Mouse (Mus musculus): ENCODE data around the gene Gpd1.

Gpd1 gene

DNA sequence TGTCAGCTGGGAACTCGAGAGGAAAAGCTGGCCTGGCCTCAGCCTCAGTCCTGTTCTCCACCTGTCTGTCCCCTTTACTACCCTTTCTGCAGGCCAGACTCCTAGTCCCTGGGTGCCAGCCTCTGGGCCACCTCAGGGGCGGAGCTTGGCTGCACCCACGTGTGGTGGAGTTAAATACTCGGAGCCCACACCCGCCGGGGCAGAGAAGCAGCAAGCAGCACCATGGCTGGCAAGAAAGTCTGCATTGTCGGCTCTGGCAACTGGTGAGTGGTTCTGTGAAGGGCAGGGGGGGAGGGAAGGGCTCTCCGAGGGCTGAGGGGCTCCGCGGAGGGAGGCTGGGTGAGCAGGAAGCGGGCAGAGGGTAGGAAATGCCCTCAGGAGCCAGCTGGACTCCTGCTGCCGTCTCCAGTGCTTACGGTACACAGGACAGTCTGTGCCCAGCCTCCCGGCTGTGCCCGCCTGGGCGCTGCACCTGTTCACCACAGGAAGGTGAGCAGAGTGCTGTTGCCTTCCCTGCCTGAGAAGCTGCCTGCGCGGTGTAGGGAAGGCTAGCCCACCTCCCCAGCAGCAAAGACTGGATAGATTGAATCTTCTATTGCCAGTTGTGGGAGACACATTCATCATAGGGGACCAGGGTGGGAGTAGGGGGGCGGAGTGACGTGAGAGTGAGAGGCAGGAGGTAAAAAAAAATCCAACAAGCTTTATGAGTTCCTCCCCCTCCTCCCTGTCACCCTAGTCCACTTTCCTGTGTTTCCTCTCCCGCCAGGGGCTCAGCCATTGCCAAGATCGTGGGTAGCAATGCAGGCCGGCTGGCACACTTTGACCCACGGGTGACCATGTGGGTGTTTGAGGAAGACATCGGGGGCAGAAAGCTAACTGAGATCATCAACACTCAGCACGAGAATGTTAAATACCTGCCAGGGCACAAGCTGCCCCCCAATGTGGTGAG, at the start of gene Gpd1:
Gpd1 (plus strand) TSS at position 130 of the 949 bp plus-strand sequence.
- peak in 1 of 2 experiments; percentile 66 for DNase-seq (ENCODE audit: low spot score in 2 of 2)

DNA sequence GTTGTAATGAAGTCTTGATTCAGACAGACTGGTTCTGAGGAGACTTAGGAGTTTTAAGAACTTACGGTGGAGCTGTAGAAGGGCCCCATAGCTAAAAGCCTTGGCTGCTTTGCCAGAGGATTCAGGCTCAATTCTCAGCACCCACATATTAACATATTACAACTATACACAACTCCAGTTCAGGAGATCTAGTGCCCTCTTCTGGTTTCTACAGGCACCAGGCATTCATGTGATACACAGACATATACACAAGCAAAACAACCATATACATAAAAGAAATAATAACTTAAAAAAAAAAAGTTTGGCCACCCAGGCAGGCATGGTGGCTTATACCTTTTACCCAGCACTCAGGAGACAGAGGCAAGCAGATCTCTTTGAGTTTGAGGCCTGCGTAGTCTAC, 49.8 kb upstream of the Gpd1 start:
- no peak for DNase-seq (ENCODE audit: low spot score in 2 of 2)

GRCm38 (mm10) chr15:99668881-99669280, 48.4 kb upstream of the Gpd1 start:
- peak in 1 of 2 experiments; percentile 78 for DNase-seq (ENCODE audit: low spot score in 2 of 2)

DNA sequence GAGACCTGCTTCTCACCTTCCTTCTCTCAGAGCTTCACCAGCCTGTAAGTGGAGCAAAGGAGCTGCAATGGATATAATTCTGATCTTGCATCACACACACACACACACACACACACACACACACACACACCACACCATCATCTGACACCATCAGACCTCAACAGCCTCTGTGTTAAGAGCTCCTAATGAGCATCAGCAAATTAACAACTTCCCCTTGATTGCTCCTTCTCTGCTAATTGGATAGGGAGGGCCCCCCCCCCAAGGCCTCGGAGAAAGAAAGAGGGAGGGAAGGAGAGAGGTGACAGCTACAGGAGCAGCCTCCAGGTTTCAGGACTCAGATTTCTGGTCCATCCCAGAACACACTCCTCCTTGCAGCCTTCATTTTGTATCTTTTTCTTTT, 47.9 kb upstream of the Gpd1 start:
- DNase-seq (ENCODE audit: low spot score in 2 of 2): no peak

- DNase-seq (ENCODE audit: low spot score in 2 of 2): peak; percentile 63 to 70
These were observed 47.0 kb upstream of the Gpd1 start, which contains the start of gene Asic1 for GRCm38 (mm10) chr15:99670154-99670821. TSS of gene Asic1 (plus strand) at chr15:99670368.

- DNase-seq (ENCODE audit: low spot score in 2 of 2): no peak
These were observed 46.2 kb upstream of the Gpd1 start for GRCm38 (mm10) chr15:99670964-99671670.

DNA sequence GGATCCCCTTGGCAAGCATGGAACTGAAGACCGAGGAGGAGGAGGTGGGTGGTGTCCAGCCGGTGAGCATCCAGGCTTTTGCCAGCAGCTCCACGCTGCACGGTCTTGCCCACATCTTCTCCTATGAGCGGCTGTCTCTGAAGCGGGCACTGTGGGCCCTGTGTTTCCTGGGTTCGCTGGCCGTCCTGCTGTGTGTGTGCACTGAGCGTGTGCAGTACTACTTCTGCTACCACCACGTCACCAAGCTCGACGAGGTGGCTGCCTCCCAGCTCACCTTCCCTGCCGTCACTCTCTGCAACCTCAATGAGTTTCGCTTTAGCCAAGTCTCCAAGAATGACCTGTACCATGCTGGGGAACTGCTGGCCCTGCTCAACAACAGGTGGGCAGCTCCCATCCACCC, 45.5 kb upstream of the Gpd1 start:
- DNase-seq (ENCODE audit: low spot score in 2 of 2): no peak

DNA sequence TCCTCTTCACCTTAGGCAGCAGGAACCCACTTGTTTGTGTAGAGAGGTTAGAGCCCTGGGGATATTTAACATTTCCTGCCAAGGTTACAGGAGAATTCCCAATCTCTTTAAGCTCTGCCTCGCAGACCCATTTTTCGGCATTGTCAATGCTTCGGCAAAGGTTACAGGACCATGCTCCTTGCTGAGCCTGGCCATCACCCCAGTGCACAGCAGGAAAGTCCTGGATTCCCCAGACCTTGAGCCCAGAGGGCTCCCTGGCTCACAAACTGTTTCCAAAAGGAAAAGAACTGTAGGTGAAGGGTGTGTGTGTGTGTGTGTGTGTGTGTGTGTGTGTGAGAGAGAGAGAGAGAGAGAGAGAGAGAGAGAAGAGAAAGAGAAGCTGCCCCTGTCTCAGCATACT, 42.4 kb upstream of the Gpd1 start:
- DNase-seq (ENCODE audit: low spot score in 2 of 2): no peak

GRCm38 (mm10) chr15:99677089-99677488, 40.2 kb upstream of the Gpd1 start:
- peak; percentile 44 to 63 for DNase-seq (ENCODE audit: low spot score in 2 of 2)

DNA sequence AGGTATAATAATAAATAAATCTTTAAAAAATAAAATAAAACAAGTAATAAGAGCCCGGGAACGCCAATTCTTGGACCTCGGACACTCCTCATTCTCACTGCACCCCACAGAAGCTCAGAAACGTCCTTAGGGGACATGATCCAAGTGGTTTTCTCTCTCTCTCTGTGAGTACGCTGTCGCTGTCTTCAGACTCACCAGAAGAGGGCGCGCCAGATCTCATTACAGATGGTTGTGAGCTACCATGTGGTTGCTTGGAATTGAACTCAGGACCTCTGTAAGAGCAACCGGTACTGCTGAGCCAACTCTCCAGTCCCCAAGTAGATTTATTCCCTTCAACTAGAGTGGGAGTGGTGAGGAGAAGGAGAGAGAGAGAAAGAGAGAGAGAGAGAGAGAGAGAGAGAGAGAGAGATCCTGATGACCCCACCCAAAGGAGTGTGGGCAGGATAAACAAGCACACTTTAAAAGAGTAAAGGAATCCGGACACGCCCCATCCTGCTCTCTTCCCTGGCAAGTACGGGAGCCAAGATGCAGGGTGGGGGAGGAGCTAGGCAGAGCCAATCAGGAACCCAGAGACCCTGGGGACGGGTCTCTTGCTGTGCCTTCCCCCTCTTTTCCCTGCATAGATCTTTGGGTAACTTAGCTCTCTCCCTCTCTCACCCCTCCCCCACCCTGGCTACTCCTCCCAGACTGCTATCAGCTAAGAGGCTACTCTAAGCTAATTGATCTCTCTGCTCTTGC, 39.1 kb upstream of the Gpd1 start:
- no peak for DNase-seq (ENCODE audit: low spot score in 2 of 2)

DNA sequence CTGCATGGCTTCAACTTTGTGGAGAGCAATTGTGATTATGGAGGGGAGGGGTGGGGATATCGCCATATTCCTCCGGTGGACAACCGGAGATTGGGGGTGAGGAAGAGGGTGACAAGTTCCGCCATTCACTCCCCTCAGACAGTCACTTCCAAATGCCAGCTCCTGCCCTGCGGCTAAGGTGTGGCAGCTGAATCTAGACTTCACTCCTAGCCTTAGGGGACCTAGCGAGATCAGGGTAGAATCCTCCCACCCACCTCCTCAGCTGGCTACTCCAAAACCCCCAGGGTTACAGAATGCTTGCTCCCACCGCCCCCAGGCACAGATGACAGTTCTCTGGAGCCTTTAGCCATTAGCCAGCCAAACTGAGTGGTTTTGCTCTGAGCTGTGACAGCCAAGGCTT, 38.3 kb upstream of the Gpd1 start:
- no peak for DNase-seq (ENCODE audit: low spot score in 2 of 2)

DNA sequence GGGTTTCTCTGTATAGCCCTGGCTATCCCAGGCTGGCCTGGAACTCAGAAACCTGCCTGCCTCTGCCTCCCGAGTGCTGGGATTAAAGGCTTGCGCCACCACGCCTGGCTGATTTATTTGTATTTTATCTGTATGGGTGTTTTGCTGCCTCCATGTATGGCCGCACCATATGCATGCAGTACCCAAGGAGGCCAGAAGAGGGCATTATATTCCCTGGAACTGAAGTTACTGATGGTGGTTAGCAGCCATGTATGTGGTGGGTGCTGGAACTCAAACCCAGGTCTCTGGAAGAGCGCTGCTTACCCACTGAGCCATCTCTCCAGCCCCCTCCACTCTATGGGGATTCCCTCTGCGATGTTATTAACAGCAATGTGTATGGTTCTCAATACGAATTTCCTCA, 34.4 kb upstream of the Gpd1 start:
- DNase-seq (ENCODE audit: low spot score in 2 of 2): no peak

- DNase-seq (ENCODE audit: low spot score in 2 of 2): no peak
These were observed 33.2 kb upstream of the Gpd1 start for GRCm38 (mm10) chr15:99684156-99684555.

DNA sequence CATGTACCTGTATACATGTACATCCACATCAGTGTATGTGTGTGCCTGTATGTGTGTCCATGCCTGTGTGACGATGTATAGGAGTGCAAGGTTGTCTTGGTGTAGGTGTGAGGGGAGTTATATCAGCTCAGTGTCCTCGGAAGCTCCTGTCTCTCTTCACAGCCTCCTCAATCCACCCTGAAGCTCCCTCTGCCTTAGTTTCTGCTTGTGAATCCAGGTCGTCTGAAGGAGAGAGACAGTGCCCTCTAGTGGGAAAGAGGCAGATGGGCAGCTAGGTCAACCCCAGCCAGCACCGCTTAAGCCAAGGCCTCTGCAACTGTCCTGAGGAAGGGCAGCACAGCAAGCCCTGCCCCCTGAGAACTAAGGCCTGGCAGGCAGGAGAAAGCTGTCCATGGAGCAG, 28.6 kb upstream of the Gpd1 start:
- DNase-seq (ENCODE audit: low spot score in 2 of 2): peak in 1 of 2 experiments; percentile 47

- DNase-seq (ENCODE audit: low spot score in 2 of 2): no peak
These were observed 26.4 kb upstream of the Gpd1 start for GRCm38 (mm10) chr15:99690924-99691323.

DNA sequence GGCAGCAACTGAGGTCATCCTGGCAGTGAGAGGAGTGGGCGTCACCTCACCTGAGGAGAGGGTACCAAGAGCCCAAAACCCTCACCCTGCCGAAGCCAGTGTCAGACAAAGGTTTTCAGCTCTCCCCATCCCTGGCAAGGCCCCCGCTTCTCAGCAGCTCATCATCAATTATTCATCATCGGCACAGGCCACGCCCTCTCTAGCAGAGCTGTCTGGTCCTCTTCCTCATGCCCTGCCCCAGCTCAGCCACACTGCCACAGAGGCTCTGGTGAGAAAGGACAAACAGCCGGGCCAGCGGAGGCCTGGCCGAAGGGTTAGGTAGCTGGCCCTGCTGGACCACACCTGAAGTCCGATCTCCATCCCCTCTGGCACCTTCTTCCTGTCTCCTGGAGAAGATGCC, 25.3 kb upstream of the Gpd1 start:
- no peak for DNase-seq (ENCODE audit: low spot score in 2 of 2)

DNA sequence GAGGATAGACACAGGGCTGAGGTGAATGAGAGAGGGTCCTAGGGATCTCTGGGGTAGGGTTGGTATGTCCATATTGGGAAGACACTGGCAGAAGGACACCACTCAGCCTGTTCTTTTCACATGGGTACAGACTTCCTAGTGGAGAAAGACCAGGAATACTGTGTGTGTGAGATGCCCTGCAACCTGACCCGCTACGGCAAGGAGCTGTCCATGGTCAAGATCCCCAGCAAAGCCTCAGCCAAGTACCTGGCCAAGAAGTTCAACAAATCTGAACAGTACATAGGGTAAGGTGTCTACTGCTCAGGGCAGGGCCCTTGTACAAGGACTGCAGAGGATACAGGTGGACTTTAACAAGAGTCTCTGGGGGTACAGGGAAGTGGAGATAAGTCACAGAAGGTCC, 20.0 kb upstream of the Gpd1 start:
- no peak for DNase-seq (ENCODE audit: low spot score in 2 of 2)

DNA sequence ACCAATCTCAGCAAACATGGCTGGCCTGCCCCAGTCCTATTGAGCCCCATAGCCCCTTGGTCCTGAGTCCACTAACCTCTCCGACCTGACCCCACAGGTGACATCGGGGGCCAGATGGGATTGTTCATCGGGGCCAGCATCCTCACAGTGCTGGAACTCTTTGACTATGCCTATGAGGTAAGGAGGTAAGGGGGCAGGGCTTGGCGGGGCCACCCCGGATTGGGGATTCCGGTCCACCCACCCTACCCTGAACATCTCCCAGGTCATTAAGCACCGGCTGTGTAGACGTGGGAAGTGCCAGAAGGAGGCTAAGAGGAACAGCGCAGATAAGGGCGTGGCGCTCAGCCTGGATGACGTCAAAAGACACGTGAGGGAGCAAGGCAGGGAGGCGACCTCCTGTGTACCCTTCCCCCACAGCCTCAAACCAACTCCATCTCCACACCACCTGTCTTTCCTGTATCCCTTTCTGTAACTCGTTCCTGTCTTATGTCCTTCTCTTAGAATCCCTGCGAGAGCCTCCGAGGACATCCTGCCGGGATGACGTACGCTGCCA, 18.7 kb upstream of the Gpd1 start:
- no peak for DNase-seq (ENCODE audit: low spot score in 2 of 2)

DNA sequence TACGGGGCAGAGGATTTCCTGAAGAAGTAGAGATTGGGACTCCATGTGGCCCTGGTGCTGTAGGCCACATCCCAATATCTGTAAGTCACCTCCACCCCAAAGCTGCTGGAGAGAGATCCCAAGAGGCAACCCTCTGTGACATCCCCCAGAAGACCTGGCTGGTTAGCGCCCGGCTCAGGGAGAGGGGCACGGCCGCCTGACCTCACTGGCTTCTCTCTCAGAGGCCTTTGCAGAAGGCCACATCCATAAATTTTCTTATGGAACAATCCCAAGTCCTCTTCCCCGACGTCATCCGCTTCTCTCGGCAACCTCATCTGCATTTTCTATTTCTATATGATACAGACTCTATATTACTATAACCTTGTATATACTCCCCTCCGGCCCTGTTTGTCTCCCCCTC, 17.6 kb upstream of the Gpd1 start:
- no peak for DNase-seq (ENCODE audit: low spot score in 2 of 2)

- DNase-seq (ENCODE audit: low spot score in 2 of 2): no peak
These were observed 16.9 kb upstream of the Gpd1 start for GRCm38 (mm10) chr15:99700219-99701106.

Data from frontal cortex, postnatal 10 days (tissue).